9 mouse cellular contexts compared by ENCODE assay signal in genomic region chr1:89930551-89930950, GRCm38 (mm10). TPM values are rescaled to one million over a fixed set of nuclear protein-coding genes. Genes with fewer than 3 reads are reported as not detected.
DNase-seq lines count a peak whose midpoint lies in the region; ATAC-seq and TF ChIP-seq lines count a peak whose summit lies in the region.
"Had no signal": no experiment of that assay in that cellular context is flagged by ENCODE, and none has a peak within 500 bp of the region (broad histone marks: within the 10 kb centered on the region; RNA-seq: fewer than 3 reads in every experiment).

No protein-coding gene starts in this region.

- H3K27me3 ChIP-seq in heart, embryonic 14.5 days (ENCODE audit: control insufficient read depth, insufficient read depth, low read length), result peaks cover 100% of the 10 kb centered on the region
- peaks cover 74% of the 10 kb centered on the region for H3K27me3 ChIP-seq in forebrain, embryonic 16.5 days (replicated peaks; ENCODE audit: control insufficient read depth, insufficient read depth, low read length)
- peaks cover 92% of the 10 kb centered on the region for H3K27me3 ChIP-seq in liver, embryonic 16.5 days (ENCODE audit: control insufficient read depth, insufficient read depth, low read depth, low read length)

- H3K27ac ChIP-seq in heart, embryonic 14.5 days (replicated peaks in 1 of 2; ENCODE audit: control insufficient read depth in 1 of 2, insufficient read depth in 1 of 2, low read depth in 2 of 2, low read length in 2 of 2), result no peak overlapping the region; a peak in 1 of 4 replicates
- peak overlapping the region; percentile 30 for H3K27ac ChIP-seq in ES-E14 (ENCODE audit: insufficient read depth, low read depth, low read length, poor library complexity, severe bottlenecking)
- H3K27ac ChIP-seq in forebrain, embryonic 16.5 days (ENCODE audit: low read length), result no peak overlapping the region
- H3K27ac ChIP-seq in liver, embryonic 16.5 days (ENCODE audit: low read length), result no peak overlapping the region

- ATAC-seq in heart, embryonic 14.5 days (ENCODE audit: insufficient number of reproducible peaks, insufficient read depth, low FRiP score, low read depth), result no peak
- ATAC-seq in forebrain, embryonic 16.5 days, result no peak; the same call in 1 of the 2 replicates
- no peak for ATAC-seq in liver, embryonic 16.5 days (ENCODE audit: low read depth)

- peaks cover 4 to 30% of the 10 kb centered on the region in 2 experiments; a peak in 3 of 4 replicates for H3K4me1 ChIP-seq in heart, embryonic 14.5 days (ENCODE audit: control insufficient read depth in 2 of 2, insufficient read depth in 2 of 2, low read length in 2 of 2)
- H3K4me1 ChIP-seq in ES-E14 (ENCODE audit: control insufficient read depth in 2 of 2, insufficient read depth in 2 of 2, low read length in 2 of 2, poor library complexity in 1 of 2), result peaks cover 2 to 14% of the 10 kb centered on the region in 2 experiments
- peaks cover 28% of the 10 kb centered on the region for H3K4me1 ChIP-seq in forebrain, embryonic 16.5 days (replicated peaks; ENCODE audit: control insufficient read depth, insufficient read depth, low read length)
- H3K4me1 ChIP-seq in liver, embryonic 16.5 days (ENCODE audit: control insufficient read depth, low read depth, low read length), result no peaks in the 10 kb centered on the region; the same call in 1 of the 2 replicates

- H3K4me2 ChIP-seq in heart, embryonic 14.5 days (ENCODE audit: low read length), result peak overlapping the region; percentile 82
- H3K4me2 ChIP-seq in forebrain, embryonic 16.5 days (ENCODE audit: low read length), result peak overlapping the region; percentile 29
- peak overlapping the region; percentile 48 for H3K4me2 ChIP-seq in liver, embryonic 16.5 days (ENCODE audit: low read depth, low read length)

- under 1% methylated on average over 45 of the region's 45 CpGs for WGBS in heart, embryonic 14.5 days
- WGBS in forebrain, embryonic 16.5 days, result under 1% methylated on average over 31 of the region's 45 CpGs
- WGBS in liver, embryonic 16.5 days (ENCODE audit: insufficient replicate concordance), result under 1% methylated on average over 44 of the region's 45 CpGs

- in situ Hi-C loops in ES-E14 (cut with MboI; ENCODE audit: low sequenced_read_pairs in 2 of 2, unreplicated experiment in 2 of 2), result loop anchor here in 1 of 2 experiments (25.0 kb wide), 1 partner anchor 168 kb away; no protein-coding TSS in a partner anchor

- H3K36me3 ChIP-seq in heart, embryonic 14.5 days (ENCODE audit: control insufficient read depth, insufficient read depth, low read length), result no peaks in the 10 kb centered on the region
- peaks cover 17% of the 10 kb centered on the region for H3K36me3 ChIP-seq in ES-E14 (ENCODE audit: control insufficient read depth, insufficient read depth, low read length, poor library complexity, severe bottlenecking)
- no peaks in the 10 kb centered on the region for H3K36me3 ChIP-seq in forebrain, embryonic 16.5 days (ENCODE audit: control insufficient read depth, insufficient read depth)
- H3K36me3 ChIP-seq in liver, embryonic 16.5 days (ENCODE audit: control insufficient read depth, insufficient read depth), result no peaks in the 10 kb centered on the region

- intact Hi-C loops in heart, postnatal 25 days (cut with DNase I), result no loop called here
- intact Hi-C loops in left cerebral cortex, postnatal 14 days (cut with DNase I), result loop anchor here (10.0 kb wide), 1 partner anchor 664 kb away; no protein-coding TSS in a partner anchor

- H3K9ac ChIP-seq in heart, embryonic 14.5 days (ENCODE audit: low read length), result no peak overlapping the region
- H3K9ac ChIP-seq in ES-E14 (ENCODE audit: insufficient read depth, low read depth, low read length, poor library complexity, severe bottlenecking), result peak overlapping the region; percentile 87
- H3K9ac ChIP-seq in forebrain, embryonic 16.5 days (replicated peaks; ENCODE audit: low read depth, low read length), result 0 out of 2 replicates have a peak overlapping the region, but pooled peaks have one; percentile 13
- H3K9ac ChIP-seq in liver, embryonic 16.5 days (ENCODE audit: low read depth, low read length), result no peak overlapping the region

- no peaks in the 10 kb centered on the region for H3K9me3 ChIP-seq in heart, embryonic 14.5 days (ENCODE audit: control insufficient read depth, low read length)
- no peaks in the 10 kb centered on the region for H3K9me3 ChIP-seq in ES-E14 (ENCODE audit: control insufficient read depth, insufficient read depth, low read depth, low read length)
- no peaks in the 10 kb centered on the region for H3K9me3 ChIP-seq in forebrain, embryonic 16.5 days (ENCODE audit: control insufficient read depth, low read length)
- H3K9me3 ChIP-seq in liver, embryonic 16.5 days (replicated peaks; ENCODE audit: control insufficient read depth, low read length), result no peaks in the 10 kb centered on the region

- peak overlapping the region; percentile 49 to 51 for H3K4me3 ChIP-seq in heart, embryonic 14.5 days (ENCODE audit: control insufficient read depth in 1 of 2, insufficient read depth in 1 of 2, low read depth in 1 of 2, low read length in 2 of 2)
- H3K4me3 ChIP-seq in ES-E14 (ENCODE audit: insufficient read depth in 1 of 2, low read depth in 1 of 2, low read length in 2 of 2, poor library complexity in 1 of 2, severe bottlenecking in 1 of 2), result peak overlapping the region; percentile 84 to 88
- H3K4me3 ChIP-seq in forebrain, embryonic 16.5 days (replicated peaks; ENCODE audit: low read length), result peak overlapping the region; percentile 35
- H3K4me3 ChIP-seq in liver, embryonic 16.5 days (ENCODE audit: low read depth, low read length), result peak overlapping the region; percentile 43

- no peak for DNase-seq in heart, postnatal 25 days (ENCODE audit: low spot score)
- no peak for DNase-seq in ES-E14 (ENCODE audit: low read depth, low spot score)
- DNase-seq in retina, embryonic 14.5 days (ENCODE audit: low spot score), result no peak
- no peak for DNase-seq in left cerebral cortex, postnatal 14 days (ENCODE audit: low spot score in 2 of 2)
- no peak for DNase-seq in layer of hippocampus, adult 18-20 months (ENCODE audit: low spot score in 2 of 2)

TF ChIP-seq in ES-E14, 5 proteins besides CTCF, POLR2A, EP300 and RAD21:
- TF ChIP-seq ZC3H11A (IDR thresholded peaks at IDR 0.05; ENCODE audit: borderline replicate concordance, low read depth, low read length) (no peak), MAFK (IDR thresholded peaks at IDR 0.05; ENCODE audit: insufficient read depth, low read depth, low read length) (no peak), CHD2 (IDR thresholded peaks at IDR 0.05; ENCODE audit: low read depth, low read length) (no peak), ZNF384 (IDR thresholded peaks at IDR 0.05; ENCODE audit: low read depth, low read length) (no peak), HCFC1 (IDR thresholded peaks at IDR 0.05; ENCODE audit: borderline replicate concordance, insufficient read depth, low read length) (no peak)
TF ChIP-seq in ES-E14: peak in this region for 0.

RNA-seq across cellular contexts. Expression of gene Gbx2, which starts 0.4 kb away (rescaled TPM):
- 0.12 and 0.27 TPM in 2 replicates for polyA plus RNA-seq in heart, embryonic 14.5 days (2014; fragmentation: Nextera tagmentation; extraction: Ambion mirVana)
- total RNA-seq in heart, postnatal 25 days (2021), result under 1 TPM in 1 of 2 experiments, not detected in 1; 0.22 TPM
- total RNA-seq in ES-E14 (2012; rRNA removed), result 25.8 and 27.9 TPM in 2 replicates
- polyA plus RNA-seq in forebrain, embryonic 16.5 days (2015; fragmentation: Nextera tagmentation; extraction: Ambion mirVana), result 4.1 and 8.1 TPM in 2 replicates
- polyA plus RNA-seq in liver, embryonic 16.5 days (2015; fragmentation: Nextera tagmentation; extraction: Ambion mirVana), result 0.27 and 0.42 TPM in 2 replicates
- total RNA-seq in left cerebral cortex, postnatal 14 days (2021), result under 1 TPM in 1 of 2 experiments, not detected in 1; 0.74 TPM
- total RNA-seq in layer of hippocampus, adult 18-20 months (2021), result under 1 TPM; 0.27 to 0.46 TPM
- total RNA-seq: liver, adult 2 months had no signal
- polyA plus RNA-seq: liver, adult 2 months had no signal

Comparison
In these comparisons a context has a peak if more than half of its experiments do, and no peak if none do; other contexts are left out.
1. H3K4me2 ChIP-seq: peak in every context shown above with its lines; median percentile 82 in heart, embryonic 14.5 days; 48 in liver, embryonic 16.5 days; 29 in forebrain, embryonic 16.5 days.
2. H3K4me3 ChIP-seq: peak in every context shown above with its lines; median percentile 86 in ES-E14; 50 in heart, embryonic 14.5 days; 43 in liver, embryonic 16.5 days; 35 in forebrain, embryonic 16.5 days.
3. H3K9ac ChIP-seq: peak in ES-E14 (single experiment) and forebrain, embryonic 16.5 days (single experiment); none in heart, embryonic 14.5 days (single experiment) and liver, embryonic 16.5 days (single experiment).
4. RNA of gene Gbx2, which starts 0.4 kb away (total RNA-seq): 25.8 to 27.9 TPM in ES-E14; 0.74 TPM in left cerebral cortex, postnatal 14 days, 0.27 to 0.46 TPM in layer of hippocampus, adult 18-20 months and 0.22 TPM in heart, postnatal 25 days; every median in the first group is over 10 times any median in the second.